Mouse (Mus musculus): Measurements from ENCODE around the gene Mrpl42.
A peak's percentile ranks its signal among the peaks of the same experiment; 100 is the strongest.

The Mrpl42 gene

DNA sequence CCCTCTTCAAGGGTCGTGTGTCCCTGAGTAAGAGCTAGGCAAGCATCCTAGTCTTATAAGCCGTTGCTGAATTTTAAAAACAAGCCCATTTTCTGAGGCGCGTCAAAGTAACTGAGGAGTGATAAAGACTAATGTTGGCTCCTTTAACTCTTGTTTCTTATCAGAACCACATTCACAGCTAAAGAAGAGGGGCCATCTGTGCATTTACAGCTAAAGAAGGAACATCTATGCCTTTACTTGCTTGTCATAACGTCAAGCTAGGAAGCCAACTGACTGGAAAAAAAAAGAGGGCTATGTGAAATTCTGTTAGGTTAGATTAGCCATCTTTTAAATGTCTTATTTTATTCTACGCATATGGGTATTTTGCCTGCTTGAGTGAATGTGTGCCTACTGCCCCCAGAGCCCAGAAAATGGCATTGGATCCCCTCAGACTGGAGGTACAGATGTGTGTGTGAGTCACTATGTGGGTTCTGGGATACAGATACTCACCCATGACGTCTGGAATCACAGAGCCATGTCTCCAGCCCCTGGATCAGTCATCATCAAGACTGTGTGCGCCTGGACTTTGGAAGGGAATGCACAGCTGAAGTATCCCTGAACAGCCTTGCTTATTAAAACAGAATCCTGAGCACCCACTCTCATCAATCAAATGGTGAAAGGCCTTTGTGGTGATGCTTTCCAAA, 44.2 kb downstream of the Mrpl42 start:
- no peak for DNase-seq (ENCODE audit: low read depth)

GRCm38 (mm10) chr10:95456103-95456502, 45.6 kb downstream of the Mrpl42 start:
- DNase-seq (ENCODE audit: low read depth), result no peak

DNA sequence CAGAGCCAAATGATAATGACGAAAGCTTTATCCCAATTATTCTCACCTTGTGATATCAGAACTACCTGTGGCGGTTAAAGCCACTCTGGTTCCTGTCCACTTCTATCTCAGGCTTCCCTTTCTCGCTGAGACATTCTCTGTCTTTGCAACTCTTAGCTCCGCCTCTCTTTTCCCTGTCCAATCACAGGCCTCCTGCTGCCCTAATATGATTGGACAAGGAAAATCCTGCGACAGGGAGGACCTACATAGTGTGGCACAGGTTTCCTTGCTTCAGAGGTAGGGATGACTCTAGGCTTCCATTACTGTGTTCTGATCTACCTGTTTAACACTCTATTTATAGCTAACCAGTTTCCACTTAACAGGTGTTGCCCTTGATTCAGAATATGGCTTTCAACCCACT, 48.5 kb downstream of the Mrpl42 start:
- DNase-seq (ENCODE audit: low read depth), result no peak

DNA sequence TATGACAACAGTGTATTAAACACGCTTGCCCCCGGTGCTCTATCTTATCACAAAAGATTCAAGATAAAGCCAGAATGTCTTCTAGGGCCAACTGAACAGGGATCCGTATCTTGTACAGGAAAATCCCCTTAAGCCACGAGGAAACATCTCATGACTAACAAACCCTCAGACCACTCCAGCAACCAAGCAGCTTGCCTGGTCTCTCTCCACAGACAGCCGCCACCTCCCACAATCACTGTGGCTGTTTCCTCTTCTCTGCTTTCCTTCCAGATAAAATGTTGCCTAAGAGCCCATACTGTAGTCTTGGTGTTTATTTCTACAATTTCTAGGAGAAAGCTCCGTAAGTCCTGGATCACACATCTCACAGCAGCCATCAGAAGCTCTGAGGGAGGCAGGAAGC, 52.7 kb downstream of the Mrpl42 start:
- DNase-seq (ENCODE audit: low read depth), result peak; percentile 83

DNA sequence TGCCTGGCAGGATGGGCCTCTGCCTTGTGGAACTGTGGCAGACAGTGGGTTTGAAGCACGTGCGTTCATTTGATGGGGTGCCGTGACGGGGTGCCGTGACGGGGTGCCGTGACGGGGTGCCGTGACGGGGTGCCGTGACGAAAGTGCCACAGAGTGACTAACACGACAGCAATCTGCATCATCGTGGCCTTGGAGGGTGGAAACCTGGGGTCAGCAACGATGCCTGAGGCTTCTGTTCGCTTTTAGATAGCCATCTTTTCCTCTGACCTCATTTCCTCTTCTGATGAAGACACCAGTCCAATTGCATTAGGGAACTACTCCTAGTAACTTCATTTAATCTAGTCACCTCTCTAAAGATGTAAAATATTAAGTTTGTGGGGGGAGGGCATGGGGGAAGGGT, 53.8 kb downstream of the Mrpl42 start:
- peak; percentile 87 for DNase-seq (ENCODE audit: low read depth)

DNA sequence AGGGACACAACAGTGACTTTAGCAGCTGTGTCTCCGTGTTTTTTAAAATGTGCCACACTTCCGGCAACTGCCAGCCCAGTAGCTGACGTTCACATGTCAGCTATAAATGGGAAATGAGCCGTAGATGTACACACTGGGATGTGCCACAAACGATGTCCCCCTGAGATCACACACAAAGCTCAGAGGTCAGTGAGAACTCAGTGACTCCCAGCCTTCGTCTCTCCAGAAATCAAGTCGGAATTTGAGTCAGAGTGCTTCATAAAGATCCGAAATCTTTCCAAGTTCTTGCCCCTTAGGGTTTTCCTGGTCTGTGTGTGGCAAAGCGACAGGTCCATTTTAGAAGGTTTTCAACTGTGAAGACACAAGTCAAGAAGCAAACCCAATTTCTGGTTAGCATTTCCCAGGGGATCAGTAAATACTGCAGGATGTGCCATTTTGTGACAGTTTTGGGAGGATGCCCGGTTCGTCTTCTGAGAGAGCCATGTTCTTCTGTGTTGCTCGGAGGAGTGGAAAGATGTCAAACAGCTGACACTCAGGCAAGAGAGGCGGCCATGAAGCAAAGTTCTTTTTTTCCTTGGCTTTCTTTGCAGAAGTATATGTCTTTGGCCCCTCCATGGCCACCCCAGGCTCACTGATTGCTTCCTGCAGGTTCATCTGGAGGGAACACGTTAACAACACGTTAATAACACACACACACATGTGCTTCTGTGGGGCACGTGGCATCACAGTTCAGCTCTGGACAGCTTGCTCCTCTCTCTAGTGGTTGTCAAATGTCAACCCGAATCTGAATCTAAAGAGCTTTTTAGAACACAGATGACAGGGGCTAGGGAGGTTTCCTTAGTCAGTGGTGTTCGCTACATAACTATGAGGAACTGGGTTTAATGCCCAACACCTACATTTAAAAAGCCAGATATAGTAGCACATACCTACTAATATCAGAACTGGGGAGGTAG, 56.4 kb downstream of the Mrpl42 start:
- no peak for DNase-seq (ENCODE audit: low read depth)

- DNase-seq (ENCODE audit: low read depth), result peak; percentile 85
Observed at GRCm38 (mm10) chr10:95442334-95442733, 59.4 kb downstream of the Mrpl42 start.

DNA sequence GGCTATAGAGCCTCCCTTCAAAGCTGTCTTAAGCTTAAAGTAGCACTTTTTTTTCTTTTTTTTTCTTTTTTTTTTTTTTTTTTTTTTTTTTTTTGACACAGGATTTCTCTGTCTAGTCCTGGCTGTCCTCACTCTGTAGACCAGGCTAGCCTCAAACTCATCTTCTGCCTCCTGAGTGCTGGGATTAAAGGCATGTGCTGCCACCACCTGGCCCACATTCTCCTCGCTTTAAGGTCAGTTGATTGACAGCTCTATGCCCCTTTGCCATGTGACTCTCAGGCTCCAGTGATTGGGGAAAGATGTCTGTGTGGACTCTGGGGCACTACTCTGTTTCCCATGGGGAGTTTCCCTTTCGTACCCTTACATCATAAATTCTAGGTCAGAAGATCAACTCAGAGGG, 61.2 kb downstream of the Mrpl42 start:
- peak; percentile 28 for DNase-seq (ENCODE audit: low read depth)

- no peak for DNase-seq (ENCODE audit: low read depth)
Observed at GRCm38 (mm10) chr10:95439718-95440339, 61.9 kb downstream of the Mrpl42 start.

DNA sequence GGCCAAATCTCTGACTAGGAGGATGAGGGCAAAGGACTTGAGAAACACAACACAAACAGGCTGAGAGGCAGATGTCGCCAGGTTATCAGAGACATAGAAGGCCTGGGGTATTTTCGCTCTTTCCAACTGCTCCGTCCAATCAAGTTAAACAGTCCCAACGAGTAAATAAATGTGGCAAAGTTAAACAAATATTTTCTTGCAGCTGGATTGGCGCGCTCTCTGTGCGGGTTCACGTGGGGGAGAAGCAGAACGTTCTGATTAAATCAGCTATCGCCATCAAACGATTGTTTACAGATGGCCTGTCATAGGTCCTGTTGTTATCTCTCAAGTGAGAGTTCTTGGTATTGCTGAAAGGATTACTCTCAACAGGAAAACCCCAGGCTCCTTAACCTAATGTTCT, 62.8 kb downstream of the Mrpl42 start:
- no peak for DNase-seq (ENCODE audit: low read depth)
